Mouse (Mus musculus) adipose tissue, adult 10 weeks (tissue): ENCODE data around the gene Vmn1r127. TPM values are rescaled to one million over a fixed set of nuclear protein-coding genes. Genes with fewer than 3 reads are reported as not detected.

Experiments
- polyA plus RNA-seq: library from polyadenylated mRNA; stranded (reverse); fragments of 350-450 nt; fragmentation: Illumina TruSeq; extraction: RNeasy Lipid Tissue Mini Kit (QIAGEN cat#74804); gene quantifications from one replicate; pipeline ENCODE4 v1.2.3, GENCODE M21; 2014; ENCODE audit warnings: low read depth, low replicate concordance

Vmn1r127 gene
- polyA plus RNA-seq = not detected

GRCm38 (mm10) chr7:21319761-21320160 is at the start of gene Vmn1r127:
TSS of gene Vmn1r127 (minus strand) at chr7:21319861.

GRCm38 (mm10) chr7:21361191-21361590 is 41.5 kb upstream of the Vmn1r127 start, which contains the start of gene Vmn1r129:
TSS of gene Vmn1r129 (minus strand) at chr7:21361291.

GRCm38 (mm10) chr7:21349073-21349472 is 29.4 kb upstream of the Vmn1r127 start, which contains the start of gene Vmn1r128:
TSS of gene Vmn1r128 (plus strand) at chr7:21349373.

GRCm38 (mm10) chr7:21301367-21301766 is 18.3 kb downstream of the Vmn1r127 start, which contains the start of gene Vmn1r126:
TSS of gene Vmn1r126 (minus strand) at chr7:21301467.

GRCm38 (mm10) chr7:21271879-21272278 is 47.8 kb downstream of the Vmn1r127 start, which contains the start of gene Vmn1r125:
TSS of gene Vmn1r125 (plus strand) at chr7:21272179.

Other genes with a start within 250 kb of the Vmn1r127 start
- not detected for gene Vmn1r121, start 221.3 kb downstream of the Vmn1r127 start, polyA plus RNA-seq
- not detected for gene Vmn1r122, start 185.7 kb downstream of the Vmn1r127 start, polyA plus RNA-seq
- not detected for gene Vmn1r123, start 157.7 kb downstream of the Vmn1r127 start, polyA plus RNA-seq
- not detected for gene Gm5157, start 129.4 kb downstream of the Vmn1r127 start, polyA plus RNA-seq
- not detected for gene Vmn1r124, start 59.2 kb downstream of the Vmn1r127 start, polyA plus RNA-seq
- not detected for gene Vmn1r125, start 47.7 kb downstream of the Vmn1r127 start, polyA plus RNA-seq
- not detected for gene Vmn1r126, start 18.4 kb downstream of the Vmn1r127 start, polyA plus RNA-seq
- not detected for gene Vmn1r128, start 29.5 kb upstream of the Vmn1r127 start, polyA plus RNA-seq
- gene Vmn1r129, start 41.4 kb upstream of the Vmn1r127 start, polyA plus RNA-seq = not detected
- gene Gm6882, start 112.9 kb upstream of the Vmn1r127 start, polyA plus RNA-seq = not detected
- gene Vmn1r130, start 191.9 kb upstream of the Vmn1r127 start, polyA plus RNA-seq = not detected
- not detected for gene Vmn1r131, start 226.2 kb upstream of the Vmn1r127 start, polyA plus RNA-seq